Comparison of ENCODE assay signal across 24 mouse cellular contexts in the genomic region with DNA sequence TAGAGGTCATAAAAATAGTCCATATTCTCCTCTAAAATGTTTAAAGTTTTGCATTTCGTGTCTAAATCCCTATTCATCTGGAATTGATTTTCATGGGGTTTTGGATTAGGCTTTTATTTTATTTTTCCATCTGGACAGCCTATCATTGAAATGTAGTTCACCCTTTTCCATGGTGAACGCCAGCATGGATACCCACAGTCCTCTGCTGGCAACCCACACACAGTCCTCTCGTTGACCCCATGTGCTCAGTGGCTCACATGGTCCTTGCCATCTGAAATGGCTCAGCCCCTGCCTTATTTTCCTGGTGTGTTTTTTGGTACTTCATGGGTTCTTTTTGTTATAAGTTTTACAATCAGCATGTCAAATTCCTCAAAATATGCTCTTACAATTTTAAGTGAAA.
"Had no signal": no experiment of that assay in that cellular context is flagged by ENCODE, and none has a peak within 500 bp of the region (broad histone marks: within the 10 kb centered on the region; RNA-seq: fewer than 3 reads in every experiment).

No protein-coding gene starts in this region.

- ATAC-seq: hindbrain, postnatal 0 days; intestine, embryonic 16.5 days had no signal

- H3K4me1 ChIP-seq: heart, embryonic 13.5 days; heart, embryonic 15.5 days; liver, embryonic 13.5 days; liver, embryonic 15.5 days had no signal

- H3K27me3 ChIP-seq: hindbrain, embryonic 15.5 days; liver, embryonic 13.5 days; liver, embryonic 15.5 days had no signal

- H3K4me2 ChIP-seq: heart, embryonic 11.5 days; heart, embryonic 13.5 days; heart, embryonic 15.5 days; hindbrain, embryonic 13.5 days; hindbrain, embryonic 15.5 days; liver, embryonic 11.5 days; liver, embryonic 13.5 days; liver, embryonic 15.5 days had no signal

- DNase-seq: gastrocnemius, postnatal 14 days; gastrocnemius, postnatal 36 days; heart, adult 11 months; heart, adult 2 months; heart, postnatal 14 days; heart, postnatal 36 days; kidney, adult 11 months; kidney, adult 2 months; kidney, adult 9 months; kidney, postnatal 10 days; kidney, postnatal 4 days; liver; liver, embryonic 13.5 days had no signal

- H3K9me3 ChIP-seq: heart, embryonic 13.5 days; heart, embryonic 15.5 days; hindbrain, embryonic 13.5 days; hindbrain, embryonic 15.5 days; liver, embryonic 13.5 days; liver, embryonic 15.5 days had no signal

- H3K27ac ChIP-seq: heart, adult 2 months; heart, embryonic 13.5 days; heart, embryonic 15.5 days; hindbrain, embryonic 13.5 days; hindbrain, embryonic 15.5 days; hindbrain, postnatal 0 days; layer of hippocampus, adult 2 months; left cerebral cortex, adult 2 months; liver, embryonic 13.5 days; liver, embryonic 15.5 days had no signal

- H3K9ac ChIP-seq: heart, embryonic 13.5 days; heart, embryonic 15.5 days; hindbrain, embryonic 13.5 days; hindbrain, embryonic 15.5 days; liver, embryonic 13.5 days; liver, embryonic 15.5 days had no signal

- H3K4me3 ChIP-seq: heart, adult 2 months; heart, embryonic 13.5 days; heart, embryonic 15.5 days; hindbrain, embryonic 13.5 days; hindbrain, embryonic 15.5 days; layer of hippocampus, adult 2 months; left cerebral cortex, adult 2 months; liver, embryonic 13.5 days; liver, embryonic 15.5 days had no signal

- H3K36me3 ChIP-seq: heart, embryonic 13.5 days; heart, embryonic 15.5 days; hindbrain, embryonic 13.5 days; hindbrain, embryonic 15.5 days; liver, embryonic 13.5 days; liver, embryonic 15.5 days had no signal
